Mouse (Mus musculus): Measurements from ENCODE around the gene Plekha1. TPM values are rescaled to one million over a fixed set of nuclear protein-coding genes. Genes with fewer than 3 reads are reported as not detected.

Plekha1 gene
- polyA plus RNA-seq, 1 experiment, result 37.8 TPM

- Histone ChIP-seq H3K4me1 (ENCODE audit: control insufficient read depth, insufficient read depth, low read length) (peaks cover 4% of the 10 kb centered on the region), H3K4me3 (ENCODE audit: insufficient read depth, low read length) (peak within 1 kb of the TSS; percentile 70)
These were observed 70.4 kb downstream of the Plekha1 start, which contains the start of gene Htra1 for GRCm38 (mm10) chr7:130935793-130936471. Gene Htra1 (plus strand): TSS chr7:130936111.

DNA sequence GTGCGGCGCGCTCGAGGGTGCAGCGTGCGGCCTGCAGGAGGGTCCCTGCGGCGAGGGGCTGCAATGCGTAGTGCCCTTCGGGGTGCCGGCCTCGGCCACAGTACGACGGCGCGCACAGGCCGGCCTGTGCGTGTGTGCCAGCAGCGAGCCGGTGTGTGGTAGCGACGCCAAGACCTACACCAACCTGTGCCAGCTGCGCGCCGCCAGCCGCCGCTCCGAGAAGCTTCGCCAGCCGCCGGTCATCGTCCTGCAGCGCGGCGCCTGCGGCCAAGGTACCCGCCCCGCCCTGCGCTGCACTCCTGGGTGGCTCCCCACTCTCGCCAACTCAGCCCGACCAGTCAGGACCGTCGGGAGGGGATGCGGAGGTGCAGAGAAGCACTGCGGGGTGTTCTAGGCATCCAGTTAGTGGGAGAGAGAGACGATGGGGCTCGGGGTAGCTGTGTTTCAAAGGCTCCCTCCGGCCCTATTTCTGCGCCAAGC lies 71.0 kb downstream of the Plekha1 start:
- no peak overlapping the region for H3K27ac ChIP-seq (ENCODE audit: insufficient read depth, low read depth, low read length)
- no peak for TF ChIP-seq CTCF (IDR thresholded peaks at IDR 0.05; ENCODE audit: low read depth, low read length)
- TF ChIP-seq POLR2A (IDR thresholded peaks at IDR 0.05; ENCODE audit: borderline replicate concordance, low read depth, low read length), result no peak
- H3K4me1 ChIP-seq (ENCODE audit: control insufficient read depth, insufficient read depth, low read length), result peaks cover 4% of the 10 kb centered on the region
- peak overlapping the region; percentile 70 for H3K4me3 ChIP-seq (ENCODE audit: insufficient read depth, low read length)

More at GRCm38 (mm10) chr7:130935793-130936471, 70.4 kb downstream of the Plekha1 start, which contains the start of gene Htra1:
- no peak for TF ChIP-seq CTCF (IDR thresholded peaks at IDR 0.05; ENCODE audit: low read depth, low read length)
- TF ChIP-seq POLR2A (IDR thresholded peaks at IDR 0.05; ENCODE audit: borderline replicate concordance, low read depth, low read length), result no peak
- H3K27ac ChIP-seq (ENCODE audit: insufficient read depth, low read depth, low read length), result no peak within 1 kb of the TSS

DNA sequence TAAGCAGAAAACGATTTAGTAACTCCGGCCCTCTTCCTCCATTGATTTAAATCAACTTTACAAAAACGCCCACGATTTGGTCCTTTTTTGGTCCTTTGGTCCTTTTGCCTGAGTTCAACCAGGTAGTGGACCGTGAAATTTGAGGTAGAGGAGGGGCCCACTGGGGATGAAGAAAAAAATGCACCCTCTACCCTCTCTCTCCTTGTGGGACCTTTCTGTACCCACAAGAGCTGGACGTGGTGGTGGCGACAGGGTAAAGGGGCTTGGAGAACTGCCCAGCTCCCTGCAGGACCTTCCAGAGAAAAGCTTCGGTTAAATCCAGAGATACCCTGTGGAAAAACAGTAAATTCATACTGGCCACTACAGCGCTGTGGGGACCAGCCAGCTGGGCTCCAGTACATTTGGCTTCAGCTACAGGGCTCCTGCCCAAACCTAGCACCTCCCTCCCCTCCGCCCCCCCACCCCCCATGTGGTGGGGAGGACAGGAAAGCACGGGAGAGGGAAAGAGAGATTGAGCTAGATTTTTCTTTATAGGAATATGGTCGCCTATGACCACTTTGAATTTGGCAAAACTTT lies 71.8 kb downstream of the Plekha1 start:
- Histone ChIP-seq H3K4me3 (ENCODE audit: insufficient read depth, low read length) (peak overlapping the region; percentile 70; the same call in 1 of the 2 replicates), H3K27ac (ENCODE audit: insufficient read depth, low read depth, low read length) (no peak overlapping the region), H3K4me1 (ENCODE audit: control insufficient read depth, insufficient read depth, low read length) (peaks cover 8% of the 10 kb centered on the region)
- TF ChIP-seq POLR2A (IDR thresholded peaks at IDR 0.05; ENCODE audit: borderline replicate concordance, low read depth, low read length) (no peak), CTCF (IDR thresholded peaks at IDR 0.05; ENCODE audit: low read depth, low read length) (no peak)

DNA sequence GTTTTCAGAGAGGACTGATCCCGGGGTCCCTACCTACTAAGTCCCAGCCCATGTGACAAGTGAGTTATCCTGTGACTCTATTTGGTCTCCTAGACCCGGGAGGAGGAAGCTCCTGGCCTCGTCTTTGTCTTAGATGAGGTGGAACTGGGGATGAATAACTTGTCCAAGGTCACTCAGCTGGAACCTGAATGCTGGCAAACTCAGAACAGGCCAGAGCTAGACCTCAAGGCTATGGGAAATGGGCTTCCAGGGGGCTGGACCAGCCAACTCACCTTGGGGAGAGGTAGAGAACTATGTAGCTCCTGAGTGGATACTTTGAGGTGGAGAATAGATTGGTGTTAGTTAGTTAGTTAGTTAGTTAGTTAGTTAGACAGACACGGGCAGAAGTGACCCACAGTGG lies 72.4 kb downstream of the Plekha1 start:
- Histone ChIP-seq H3K4me3 (ENCODE audit: insufficient read depth, low read length) (no peak overlapping the region), H3K27ac (ENCODE audit: insufficient read depth, low read depth, low read length) (no peak overlapping the region)

GRCm38 (mm10) chr7:130938896-130939295 lies 73.3 kb downstream of the Plekha1 start:
- no peak overlapping the region for H3K4me3 ChIP-seq (ENCODE audit: insufficient read depth, low read length)
- no peak for TF ChIP-seq CTCF (IDR thresholded peaks at IDR 0.05; ENCODE audit: low read depth, low read length)
- TF ChIP-seq POLR2A (IDR thresholded peaks at IDR 0.05; ENCODE audit: borderline replicate concordance, low read depth, low read length), result no peak
- no peak overlapping the region for H3K27ac ChIP-seq (ENCODE audit: insufficient read depth, low read depth, low read length)
- H3K4me1 ChIP-seq (ENCODE audit: control insufficient read depth, insufficient read depth, low read length), result peaks cover 22% of the 10 kb centered on the region

More for the DNA sequence above, 72.4 kb downstream of the Plekha1 start:
- TF ChIP-seq CTCF (IDR thresholded peaks at IDR 0.05; ENCODE audit: low read depth, low read length) (no peak), POLR2A (IDR thresholded peaks at IDR 0.05; ENCODE audit: borderline replicate concordance, low read depth, low read length) (no peak)
- H3K4me1 ChIP-seq (ENCODE audit: control insufficient read depth, insufficient read depth, low read length), result peaks cover 14% of the 10 kb centered on the region

- Histone ChIP-seq H3K4me1 (ENCODE audit: control insufficient read depth, insufficient read depth, low read length) (peaks cover 35% of the 10 kb centered on the region), H3K4me3 (ENCODE audit: insufficient read depth, low read length) (no peak overlapping the region), H3K27ac (ENCODE audit: insufficient read depth, low read depth, low read length) (no peak overlapping the region)
- TF ChIP-seq CTCF (IDR thresholded peaks at IDR 0.05; ENCODE audit: low read depth, low read length), result no peak
- TF ChIP-seq POLR2A (IDR thresholded peaks at IDR 0.05; ENCODE audit: borderline replicate concordance, low read depth, low read length), result no peak
These were observed 75.2 kb downstream of the Plekha1 start for GRCm38 (mm10) chr7:130940733-130941132.

DNA sequence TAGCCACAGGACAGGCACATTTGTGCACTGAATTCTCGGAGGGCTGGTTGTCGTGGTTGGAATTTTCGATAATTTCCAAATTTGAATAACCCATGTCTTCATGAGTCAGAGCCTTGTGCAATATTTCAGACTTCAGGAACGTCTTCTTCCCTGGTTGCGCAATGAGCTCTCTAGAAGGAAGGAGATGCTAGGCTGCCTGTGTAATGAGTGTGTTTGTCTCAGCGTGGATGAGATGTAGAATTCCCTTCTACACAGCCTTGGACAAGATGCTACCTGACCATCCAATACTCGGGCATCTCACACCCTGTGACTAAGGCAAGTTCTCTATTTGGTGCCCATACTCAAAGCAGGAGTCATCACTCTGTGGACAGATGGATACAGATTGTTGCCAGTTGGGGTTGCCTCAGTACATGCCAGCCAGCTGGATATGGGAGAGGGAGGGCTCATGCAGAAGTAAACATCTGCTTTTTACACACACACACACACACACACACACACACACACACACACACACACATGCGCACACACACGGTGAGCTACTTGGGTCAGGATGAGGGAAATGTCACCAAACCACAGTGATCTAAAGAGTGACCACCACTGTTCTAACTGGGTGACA lies 77.8 kb downstream of the Plekha1 start:
- H3K4me3 ChIP-seq (ENCODE audit: insufficient read depth, low read length), result no peak overlapping the region
- H3K4me1 ChIP-seq (ENCODE audit: control insufficient read depth, insufficient read depth, low read length), result peaks cover 35% of the 10 kb centered on the region
- H3K27ac ChIP-seq (ENCODE audit: insufficient read depth, low read depth, low read length), result peak overlapping the region; percentile 41
- TF ChIP-seq CTCF (IDR thresholded peaks at IDR 0.05; ENCODE audit: low read depth, low read length) (no peak), POLR2A (IDR thresholded peaks at IDR 0.05; ENCODE audit: borderline replicate concordance, low read depth, low read length) (no peak)

- Histone ChIP-seq H3K27ac (ENCODE audit: insufficient read depth, low read depth, low read length) (no peak overlapping the region), H3K4me3 (ENCODE audit: insufficient read depth, low read length) (no peak overlapping the region), H3K4me1 (ENCODE audit: control insufficient read depth, insufficient read depth, low read length) (peaks cover 38% of the 10 kb centered on the region)
- TF ChIP-seq CTCF (IDR thresholded peaks at IDR 0.05; ENCODE audit: low read depth, low read length), result no peak
- no peak for TF ChIP-seq POLR2A (IDR thresholded peaks at IDR 0.05; ENCODE audit: borderline replicate concordance, low read depth, low read length)
These were observed 79.4 kb downstream of the Plekha1 start for GRCm38 (mm10) chr7:130944766-130945475.

- TF ChIP-seq CTCF (IDR thresholded peaks at IDR 0.05; ENCODE audit: low read depth, low read length) (no peak), POLR2A (IDR thresholded peaks at IDR 0.05; ENCODE audit: borderline replicate concordance, low read depth, low read length) (no peak)
- H3K4me3 ChIP-seq (ENCODE audit: insufficient read depth, low read length), result no peak overlapping the region
- peaks cover 38% of the 10 kb centered on the region for H3K4me1 ChIP-seq (ENCODE audit: control insufficient read depth, insufficient read depth, low read length)
- H3K27ac ChIP-seq (ENCODE audit: insufficient read depth, low read depth, low read length), result no peak overlapping the region
These were observed 80.2 kb downstream of the Plekha1 start for GRCm38 (mm10) chr7:130945730-130946129.
